In genomic region chr3:84038126-84038525, GRCm38 (mm10) we compare ENCODE assay signal across 8 mouse cellular contexts. TPM values are rescaled to one million over a fixed set of nuclear protein-coding genes. Genes with fewer than 3 reads are reported as not detected.
DNase-seq lines count a peak whose midpoint lies in the region; ATAC-seq lines count a peak whose summit lies in the region.

No protein-coding gene starts in this region.

- H3K4me1 ChIP-seq in kidney, embryonic 14.5 days (ENCODE audit: control insufficient read depth, insufficient read depth, low read length), result peaks cover 12% of the 10 kb centered on the region; the same call in 1 of the 2 replicates
- peaks cover 43% of the 10 kb centered on the region for H3K4me1 ChIP-seq in embryonic facial prominence, embryonic 13.5 days
- peaks cover 17% of the 10 kb centered on the region for H3K4me1 ChIP-seq in intestine, embryonic 14.5 days (replicated peaks; ENCODE audit: control insufficient read depth, insufficient read depth, low read length)
- H3K4me1 ChIP-seq in midbrain, embryonic 15.5 days, result peaks cover 56% of the 10 kb centered on the region

- no peaks in the 10 kb centered on the region for H3K27me3 ChIP-seq in kidney, embryonic 14.5 days (ENCODE audit: control insufficient read depth, insufficient read depth, low read length)
- no peaks in the 10 kb centered on the region for H3K27me3 ChIP-seq in embryonic facial prominence, embryonic 13.5 days
- H3K27me3 ChIP-seq in intestine, embryonic 14.5 days (replicated peaks; ENCODE audit: control insufficient read depth, insufficient read depth, low read length), result no peaks in the 10 kb centered on the region
- H3K27me3 ChIP-seq in midbrain, embryonic 15.5 days (replicated peaks), result no peaks in the 10 kb centered on the region

- intact Hi-C loops in left cerebral cortex, postnatal 36 days (cut with DNase I), result loop anchor here (5.0 kb wide), 3 partner anchors 41 to 121 kb away; partner anchors contain the start of gene Mnd1

- no peak for ATAC-seq in kidney, embryonic 14.5 days (ENCODE audit: low FRiP score, low TSS enrichment)
- ATAC-seq in embryonic facial prominence, embryonic 13.5 days (ENCODE audit: insufficient number of reproducible peaks, insufficient read depth, low FRiP score, low TSS enrichment, low read depth), result no peak
- no peak for ATAC-seq in intestine, embryonic 14.5 days (replicated peaks; ENCODE audit: low FRiP score, low TSS enrichment, low read depth)
- ATAC-seq in midbrain, embryonic 15.5 days (replicated peaks), result no peak

- peak overlapping the region; percentile 91 for H3K4me2 ChIP-seq in kidney, embryonic 14.5 days (replicated peaks; ENCODE audit: low read depth, low read length)
- H3K4me2 ChIP-seq in embryonic facial prominence, embryonic 13.5 days, result peak overlapping the region; percentile 97
- peak overlapping the region; percentile 95 for H3K4me2 ChIP-seq in intestine, embryonic 14.5 days (ENCODE audit: low read length)
- H3K4me2 ChIP-seq in midbrain, embryonic 15.5 days, result peak overlapping the region; percentile 82

- H3K27ac ChIP-seq in kidney, embryonic 14.5 days (ENCODE audit: low read depth, low read length), result no peak overlapping the region
- no peak overlapping the region for H3K27ac ChIP-seq in embryonic facial prominence, embryonic 13.5 days
- no peak overlapping the region for H3K27ac ChIP-seq in intestine, embryonic 14.5 days (ENCODE audit: low read depth)
- H3K27ac ChIP-seq in midbrain, embryonic 15.5 days, result no peak overlapping the region

- H3K9me3 ChIP-seq in kidney, embryonic 14.5 days (ENCODE audit: control insufficient read depth, low read length), result no peaks in the 10 kb centered on the region
- H3K9me3 ChIP-seq in embryonic facial prominence, embryonic 13.5 days, result no peaks in the 10 kb centered on the region
- H3K9me3 ChIP-seq in intestine, embryonic 14.5 days (ENCODE audit: control insufficient read depth, low read length), result no peaks in the 10 kb centered on the region
- no peaks in the 10 kb centered on the region for H3K9me3 ChIP-seq in midbrain, embryonic 15.5 days

- H3K9ac ChIP-seq in kidney, embryonic 14.5 days (ENCODE audit: low read depth, low read length), result peak overlapping the region; percentile 95; the same call in 1 of the 2 replicates
- peak overlapping the region; percentile 96 for H3K9ac ChIP-seq in embryonic facial prominence, embryonic 13.5 days
- H3K9ac ChIP-seq in intestine, embryonic 14.5 days (ENCODE audit: low read length), result no peak overlapping the region
- peak overlapping the region; percentile 88; the same call in 1 of the 2 replicates for H3K9ac ChIP-seq in midbrain, embryonic 15.5 days

- peak overlapping the region; percentile 92 for H3K4me3 ChIP-seq in kidney, embryonic 14.5 days (ENCODE audit: low read length)
- peak overlapping the region; percentile 96 for H3K4me3 ChIP-seq in embryonic facial prominence, embryonic 13.5 days
- H3K4me3 ChIP-seq in intestine, embryonic 14.5 days (ENCODE audit: low read depth, low read length), result peak overlapping the region; percentile 88
- peak overlapping the region; percentile 91 for H3K4me3 ChIP-seq in midbrain, embryonic 15.5 days

- no peak for DNase-seq in kidney, postnatal 4 days
- no peak for DNase-seq in intestine, embryonic 14.5 days (ENCODE audit: low spot score)
- no peak for DNase-seq in thymus, postnatal 25 days
- no peak for DNase-seq in adrenal gland, adult (ENCODE audit: inconsistent age in 2 of 2, low spot score in 1 of 2)
- no peak for DNase-seq in left cerebral cortex, postnatal 36 days (ENCODE audit: low spot score in 2 of 2)

- WGBS in kidney, embryonic 14.5 days, result 14% methylated on average over 1 of the region's 1 CpGs
- WGBS in embryonic facial prominence, embryonic 13.5 days, result 20% methylated on average over 1 of the region's 1 CpGs
- WGBS in intestine, embryonic 14.5 days, result 18% methylated on average over 1 of the region's 1 CpGs
- 30% methylated on average over 1 of the region's 1 CpGs for WGBS in midbrain, embryonic 15.5 days

- H3K36me3 ChIP-seq in kidney, embryonic 14.5 days (ENCODE audit: control insufficient read depth, insufficient read depth, low read length), result 0 out of 2 replicates have a peak, but pooled peaks cover 4% of the 10 kb centered on the region
- no peaks in the 10 kb centered on the region; the same call in 1 of the 2 replicates for H3K36me3 ChIP-seq in embryonic facial prominence, embryonic 13.5 days
- 0 out of 2 replicates have a peak, but pooled peaks cover 3% of the 10 kb centered on the region for H3K36me3 ChIP-seq in intestine, embryonic 14.5 days (ENCODE audit: control insufficient read depth, insufficient read depth, low read length)
- H3K36me3 ChIP-seq in midbrain, embryonic 15.5 days (replicated peaks), result no peaks in the 10 kb centered on the region

RNA-seq across cellular contexts. Expression of gene Tmem131l, which starts 1.8 kb away (rescaled TPM):
- polyA plus RNA-seq in kidney, embryonic 14.5 days (2014; fragmentation: Nextera tagmentation; extraction: Ambion mirVana), result 45.3 and 53.1 TPM in 2 replicates
- polyA plus RNA-seq in embryonic facial prominence, embryonic 13.5 days (2015; fragmentation: Nextera tagmentation; extraction: Ambion mirVana), result 65.7 and 67.4 TPM in 2 replicates
- polyA plus RNA-seq in intestine, embryonic 14.5 days (2014; fragmentation: Nextera tagmentation; extraction: Ambion mirVana), result 49.9 and 52.8 TPM in 2 replicates
- 70.7 and 72.8 TPM in 2 replicates for polyA plus RNA-seq in midbrain, embryonic 15.5 days (2015; fragmentation: Nextera tagmentation; extraction: Ambion mirVana)
- total RNA-seq in left cerebral cortex, postnatal 36 days (2021), result 10 to 100 TPM; 17.7 to 28.0 TPM
